ENCODE assay signal across 27 mouse cellular contexts in the genomic region with DNA sequence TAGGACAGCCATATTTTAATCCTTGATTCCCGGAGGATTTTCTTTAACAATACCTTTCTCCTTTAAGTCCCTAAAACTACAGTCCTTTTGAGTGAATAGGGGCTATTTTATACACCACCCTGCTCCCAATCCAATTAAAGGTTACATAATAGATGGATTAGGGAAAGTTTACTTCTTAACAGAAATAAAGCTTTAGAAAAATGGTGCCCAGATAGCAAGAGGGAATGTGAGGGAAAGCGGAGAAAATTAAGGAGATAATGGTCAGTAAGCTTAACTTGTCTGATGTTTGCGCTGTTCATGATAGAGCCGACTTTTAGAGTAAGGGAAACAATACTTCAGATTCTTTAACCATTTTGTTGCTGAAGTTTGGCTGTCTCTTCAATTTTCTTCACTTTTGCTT. TPM values are rescaled to one million over a fixed set of nuclear protein-coding genes. Genes with fewer than 3 reads are reported as not detected.
A peak's percentile ranks its signal among the peaks of the same experiment; 100 is the strongest.
DNase-seq lines count a peak whose midpoint lies in the region; ATAC-seq lines count a peak whose summit lies in the region.
"Had no signal": no experiment of that assay in that cellular context is flagged by ENCODE, and none has a peak within 500 bp of the region (broad histone marks: within the 10 kb centered on the region; RNA-seq: fewer than 3 reads in every experiment).

No protein-coding gene starts in this region.

- H3K4me3 ChIP-seq in midbrain, embryonic 12.5 days: no peak overlapping the region
- no peak overlapping the region for H3K4me3 ChIP-seq in midbrain, embryonic 14.5 days (replicated peaks; ENCODE audit: low read depth, low read length)
- H3K4me3 ChIP-seq: embryonic facial prominence, embryonic 12.5 days; embryonic facial prominence, embryonic 15.5 days; heart, embryonic 12.5 days; heart, embryonic 15.5 days; hindbrain, embryonic 10.5 days; hindbrain, embryonic 13.5 days; intestine, embryonic 15.5 days had no signal

- H3K4me1 ChIP-seq in midbrain, embryonic 12.5 days: no peaks in the 10 kb centered on the region
- peaks cover 6% of the 10 kb centered on the region; the same call in 1 of the 2 replicates for H3K4me1 ChIP-seq in midbrain, embryonic 14.5 days (ENCODE audit: control insufficient read depth, insufficient read depth, low read length)
- H3K4me1 ChIP-seq: embryonic facial prominence, embryonic 12.5 days; embryonic facial prominence, embryonic 15.5 days; heart, embryonic 12.5 days; heart, embryonic 15.5 days; hindbrain, embryonic 13.5 days; intestine, embryonic 15.5 days had no signal

- WGBS in midbrain, embryonic 12.5 days: 7% methylated on average over 4 of the region's 4 CpGs
- 7% methylated on average over 4 of the region's 4 CpGs for whole genome bisulfite sequencing in midbrain, embryonic 14.5 days

- H3K27ac ChIP-seq in midbrain, embryonic 12.5 days (replicated peaks): no peak overlapping the region
- H3K27ac ChIP-seq in midbrain, embryonic 14.5 days (replicated peaks; ENCODE audit: low read depth, low read length): no peak overlapping the region
- H3K27ac ChIP-seq: embryonic facial prominence, embryonic 12.5 days; embryonic facial prominence, embryonic 15.5 days; heart, embryonic 15.5 days; hindbrain, embryonic 10.5 days; hindbrain, embryonic 13.5 days; intestine, embryonic 15.5 days had no signal

- peaks cover 6% of the 10 kb centered on the region for H3K27me3 ChIP-seq in midbrain, embryonic 12.5 days
- 0 out of 2 replicates have a peak, but pooled peaks cover 3% of the 10 kb centered on the region for H3K27me3 ChIP-seq in midbrain, embryonic 14.5 days (ENCODE audit: control insufficient read depth, insufficient read depth, low read length)
- H3K27me3 ChIP-seq: embryonic facial prominence, embryonic 12.5 days; embryonic facial prominence, embryonic 15.5 days; heart, embryonic 12.5 days; heart, embryonic 15.5 days; hindbrain, embryonic 13.5 days; intestine, embryonic 15.5 days had no signal

- H3K9me3 ChIP-seq in midbrain, embryonic 12.5 days: no peaks in the 10 kb centered on the region
- no peaks in the 10 kb centered on the region for H3K9me3 ChIP-seq in midbrain, embryonic 14.5 days (ENCODE audit: control insufficient read depth, low read length)
- H3K9me3 ChIP-seq: embryonic facial prominence, embryonic 12.5 days; embryonic facial prominence, embryonic 15.5 days; heart, embryonic 12.5 days; heart, embryonic 15.5 days; hindbrain, embryonic 10.5 days; hindbrain, embryonic 13.5 days; intestine, embryonic 15.5 days had no signal

- no peaks in the 10 kb centered on the region for H3K36me3 ChIP-seq in midbrain, embryonic 12.5 days
- H3K36me3 ChIP-seq in midbrain, embryonic 14.5 days (ENCODE audit: control insufficient read depth, insufficient read depth, low read length): no peaks in the 10 kb centered on the region
- H3K36me3 ChIP-seq: embryonic facial prominence, embryonic 12.5 days; embryonic facial prominence, embryonic 15.5 days; heart, embryonic 12.5 days; heart, embryonic 15.5 days; hindbrain, embryonic 10.5 days; hindbrain, embryonic 13.5 days; intestine, embryonic 15.5 days had no signal

- no peak overlapping the region for H3K4me2 ChIP-seq in midbrain, embryonic 12.5 days (replicated peaks)
- no peak overlapping the region for H3K4me2 ChIP-seq in midbrain, embryonic 14.5 days (ENCODE audit: low read length)
- H3K4me2 ChIP-seq: embryonic facial prominence, embryonic 12.5 days; embryonic facial prominence, embryonic 15.5 days; heart, embryonic 12.5 days; heart, embryonic 15.5 days; hindbrain, embryonic 13.5 days; intestine, embryonic 15.5 days had no signal

- peak; percentile 7 for DNase-seq in embryo, embryonic 9.5 days (ENCODE audit: extremely low spot score)
- no peak for DNase-seq in embryo, embryonic 11 days
- DNase-seq in midbrain, embryonic 14.5 days: no peak
- peak; percentile 45 for DNase-seq in retina, postnatal 1 day
- DNase-seq in testis, postnatal 10 days (ENCODE audit: low spot score): no peak
- DNase-seq: adrenal gland, adult 8-10 months; adrenal gland, postnatal 25 days; B cell, adult 2 months; cerebellum, adult 18-20 months; cerebellum, adult 9-10 months; cerebellum, postnatal 14 days; gastrocnemius, postnatal 25 days; heart, adult 18-20 months; heart, postnatal 10 days; heart, postnatal 36 days had no signal

- peak; percentile 71; the same call in 1 of the 2 replicates for ATAC-seq in midbrain, embryonic 12.5 days (ENCODE audit: low FRiP score, low read depth)
- no peak for ATAC-seq in midbrain, embryonic 14.5 days (ENCODE audit: low FRiP score, low TSS enrichment)
- ATAC-seq: activated CD4-positive, CD25-positive, alpha-beta regulatory T cell, adult 4 months; forebrain, embryonic 14.5 days; hindbrain, embryonic 16.5 days; intestine, embryonic 15.5 days had no signal

- no peak overlapping the region for H3K9ac ChIP-seq in midbrain, embryonic 12.5 days (replicated peaks)
- H3K9ac ChIP-seq in midbrain, embryonic 14.5 days (replicated peaks; ENCODE audit: low read length): no peak overlapping the region
- H3K9ac ChIP-seq: embryonic facial prominence, embryonic 12.5 days; embryonic facial prominence, embryonic 15.5 days; heart, embryonic 12.5 days; heart, embryonic 15.5 days; hindbrain, embryonic 13.5 days; intestine, embryonic 15.5 days had no signal

RNA-seq across cellular contexts. Expression of gene Mab21l2, which starts 23.1 kb away (rescaled TPM):
- polyA plus RNA-seq in midbrain, embryonic 12.5 days (2016; fragmentation: Nextera tagmentation; extraction: Ambion mirVana): 120 and 138 TPM in 2 replicates
- polyA plus RNA-seq in midbrain, embryonic 14.5 days (2014; fragmentation: Nextera tagmentation; extraction: Ambion mirVana): 88.5 and 106 TPM in 2 replicates
- polyA plus RNA-seq: gonadal fat pad, adult 2 months had no signal

Comparison
In these comparisons a context has a peak if more than half of its experiments do, and no peak if none do; other contexts are left out.
1. DNase-seq: peak in embryo, embryonic 9.5 days (single experiment) and retina, postnatal 1 day (single experiment); none in embryo, embryonic 11 days (single experiment), midbrain, embryonic 14.5 days (single experiment) and testis, postnatal 10 days (single experiment).